Mouse (Mus musculus) liver, embryonic 14.5 days (tissue): ENCODE measurements around the gene Trit1. TPM values are rescaled to one million over a fixed set of nuclear protein-coding genes. Genes with fewer than 3 reads are reported as not detected.

Experiments used
- ATAC-seq: fragments of 200-750 bp; cut with Nextera tagmentation; 2 replicates; pipeline ENCODE4 v1.8.0; 2017; ENCODE audit warnings: moderate number of reproducible peaks, mild to moderate bottlenecking, moderate library complexity; ENCODE audit not compliant: insufficient read depth
- DNase-seq, 3 experiments: peaks; one replicate each; pipeline ENCODE4 v3.0.0-alpha.2; 2012 to 2013; ENCODE audit warnings: low read depth in 3 of 3, low spot score in 3 of 3
- H3K27ac ChIP-seq: fragments of 300-500 bp; sonication (generic); 2 replicates; pipeline ENCODE4 v1.5.1; 2014; ENCODE audit warnings: moderate library complexity, mild to moderate bottlenecking, control low read depth, inconsistent platforms
- H3K27me3 ChIP-seq: fragments of 300-500 bp; sonication (generic); 2 replicates; pipeline ENCODE4 v1.6.1; 2014; ENCODE audit warnings: mild to moderate bottlenecking, low read length, moderate library complexity; ENCODE audit not compliant: control insufficient read depth, insufficient read depth
- H3K36me3 ChIP-seq: fragments of 300-500 bp; sonication (generic); replicated peaks from 2 replicates; pipeline ENCODE4 v1.6.1; 2014; ENCODE audit warnings: low read depth; ENCODE audit not compliant: control insufficient read depth, insufficient read depth
- H3K4me1 ChIP-seq, 2 experiments: fragments of 200-500 bp in 1 of 2; fragments of 300-500 bp in 1 of 2; sonication (generic) in 1 of 2; replicated peaks; 2 replicates each; pipeline ENCODE4 v1.6.1; 2012 to 2014; ENCODE audit warnings: antibody characterized with exemption in 1 of 2, inconsistent platforms in 1 of 2, low read length in 1 of 2; ENCODE audit not compliant: control insufficient read depth in 2 of 2, insufficient read depth in 2 of 2
- H3K4me2 ChIP-seq: fragments of 300-500 bp; sonication (generic); 2 replicates; pipeline ENCODE4 v1.6.1; 2014; ENCODE audit warnings: low read depth, mild to moderate bottlenecking, control low read depth, moderate library complexity
- H3K4me3 ChIP-seq, 2 experiments: fragments of 200-500 bp in 1 of 2; fragments of 300-500 bp in 1 of 2; sonication (generic) in 1 of 2; 2 replicates each; pipeline ENCODE4 v1.5.1; 2012 to 2014; ENCODE audit warnings: low read depth in 2 of 2, low read length in 2 of 2, mild to moderate bottlenecking in 2 of 2, control low read depth in 1 of 2, inconsistent platforms in 1 of 2, moderate library complexity in 1 of 2; ENCODE audit not compliant: insufficient read depth in 1 of 2
- H3K9ac ChIP-seq: fragments of 300-500 bp; sonication (generic); replicated peaks from 2 replicates; pipeline ENCODE4 v1.6.1; 2014; ENCODE audit warnings: mild to moderate bottlenecking, control low read depth, moderate library complexity
- H3K9me3 ChIP-seq: fragments of 300-500 bp; sonication (generic); 2 replicates; pipeline ENCODE4 v1.6.1; 2016; ENCODE audit warnings: low read length, mixed read lengths; ENCODE audit not compliant: control insufficient read depth
- CTCF ChIP-seq: IDR thresholded peaks from 2 replicates; pipeline ENCODE4 v1.5.1; 2016; ENCODE audit warnings: antibody characterized with exemption, low read depth, control low read depth
- EP300 ChIP-seq: IDR thresholded peaks from 2 replicates; pipeline ENCODE4 v1.6.1; 2016; ENCODE audit warnings: antibody characterized with exemption, low read depth
- WGBS: fragments of 180-500 bp; shearing (Covaris S2); extraction: QIAGEN DNeasy Blood & Tissue Kit; methylation state at CpG from one replicate; pipeline ENCODE4 v1.1.7; 2014; ENCODE audit not compliant: insufficient replicate concordance; 5-methylcytosine and 5-hydroxymethylcytosine counted together
- polyA plus RNA-seq, 2 experiments: library from polyadenylated mRNA; depleted of rRNA in 1 of 2; stranded (reverse) in 1 of 2; unstranded in 1 of 2; fragments of >200 nt; fragmentation: Nextera tagmentation in 1 of 2; extraction: Ambion mirVana in 1 of 2; gene quantifications; 2 replicates each; pipeline versions ENCODE4 v1.2.1 to v1.2.3; 2012 to 2014

The Trit1 gene
- polyA plus RNA-seq, 2 experiments = 3.7 to 5.2 TPM

DNA sequence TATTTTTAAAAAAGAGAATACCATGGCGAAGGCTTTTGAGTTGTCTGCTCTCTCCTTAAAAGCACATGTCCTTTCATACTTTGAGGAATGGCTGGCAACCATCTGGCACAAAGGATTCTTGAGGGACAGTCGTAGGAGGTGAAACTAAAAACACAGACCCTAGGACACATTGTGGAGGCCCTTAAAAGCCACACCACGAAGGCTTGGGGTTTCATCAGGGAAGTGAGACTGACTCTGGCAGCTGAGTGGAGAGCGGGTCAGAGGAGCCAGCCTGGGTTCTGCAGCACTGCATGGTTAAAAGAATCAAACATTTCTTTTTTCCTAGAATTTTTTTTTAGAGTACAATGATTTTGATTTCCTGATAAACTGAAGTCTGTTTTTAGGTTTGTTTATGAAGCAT, 10.2 kb downstream of the Trit1 start:
- Histone ChIP-seq H3K27me3 (no peaks in the 10 kb centered on the region), H3K9me3 (no peaks in the 10 kb centered on the region), H3K27ac (no peak overlapping the region), H3K4me2 (no peak overlapping the region), H3K9ac (no peak overlapping the region), H3K36me3 (peaks cover 3% of the 10 kb centered on the region), H3K4me1 (peaks cover 0 to 3% of the 10 kb centered on the region in 2 experiments; a peak in 1 of 4 replicates), H3K4me3 (no peak overlapping the region)
- DNase-seq = no peak
- TF ChIP-seq CTCF (no peak), EP300 (no peak)
- 58% methylated on average over 4 of the region's 4 CpGs for WGBS
- no peak for ATAC-seq

- no peaks in the 10 kb centered on the region for H3K4me1 ChIP-seq
- peaks cover 3% of the 10 kb centered on the region; the same call in 1 of the 2 replicates for H3K36me3 ChIP-seq
- WGBS = 68% methylated on average over 2 of the region's 2 CpGs
- H3K9ac ChIP-seq = no peak overlapping the region
- H3K9me3 ChIP-seq = no peaks in the 10 kb centered on the region
- H3K27ac ChIP-seq = no peak overlapping the region
- H3K27me3 ChIP-seq = no peaks in the 10 kb centered on the region
- H3K4me3 ChIP-seq = no peak overlapping the region
- ATAC-seq (no peak), DNase-seq (no peak)
- TF ChIP-seq EP300 (no peak), CTCF (no peak)
- no peak overlapping the region for H3K4me2 ChIP-seq
Observed at GRCm38 (mm10) chr4:123034841-123035240, 18.4 kb downstream of the Trit1 start.

- H3K36me3 ChIP-seq = peaks cover 6% of the 10 kb centered on the region; the same call in 1 of the 2 replicates
- WGBS = 66% methylated on average over 2 of the region's 2 CpGs
Observed at GRCm38 (mm10) chr4:123035636-123036035, 19.2 kb downstream of the Trit1 start.

DNA sequence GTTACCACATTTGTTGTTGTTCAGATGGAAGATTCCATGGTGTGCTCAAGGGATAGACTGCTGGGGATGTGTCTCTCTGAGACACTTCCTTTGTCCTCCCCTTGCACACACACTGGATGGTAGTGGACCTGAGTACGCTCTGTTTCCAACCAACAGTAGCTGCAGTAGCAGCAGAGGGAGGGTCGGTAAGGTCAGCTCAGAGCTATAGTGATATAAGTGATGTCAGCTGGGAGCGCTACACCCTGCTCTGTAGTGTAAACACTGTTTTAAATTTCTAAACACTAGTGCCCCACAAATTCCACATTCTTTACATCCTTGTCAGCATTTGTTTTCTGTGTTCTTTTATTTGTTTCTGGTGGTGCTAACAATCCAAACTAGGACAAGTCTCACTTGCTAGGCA, 20.3 kb downstream of the Trit1 start:
- no peaks in the 10 kb centered on the region for H3K27me3 ChIP-seq
- DNase-seq (no peak), ATAC-seq (no peak)
- no peak overlapping the region for H3K27ac ChIP-seq
- no peak overlapping the region for H3K4me3 ChIP-seq
- no peaks in the 10 kb centered on the region for H3K9me3 ChIP-seq
- no peak overlapping the region for H3K9ac ChIP-seq
- no peaks in the 10 kb centered on the region for H3K4me1 ChIP-seq
- 72% methylated on average over 3 of the region's 3 CpGs for WGBS
- no peak overlapping the region for H3K4me2 ChIP-seq
- peaks cover 3% of the 10 kb centered on the region; the same call in 1 of the 2 replicates for H3K36me3 ChIP-seq
- TF ChIP-seq EP300 (no peak), CTCF (no peak)

More at GRCm38 (mm10) chr4:123035636-123036035, 19.2 kb downstream of the Trit1 start:
- ATAC-seq (no peak), DNase-seq (no peak)
- H3K27ac ChIP-seq = no peak overlapping the region
- no peak overlapping the region for H3K4me2 ChIP-seq
- H3K4me3 ChIP-seq = no peak overlapping the region
- TF ChIP-seq CTCF = no peak
- TF ChIP-seq EP300 = no peak
- no peaks in the 10 kb centered on the region for H3K9me3 ChIP-seq
- no peaks in the 10 kb centered on the region for H3K4me1 ChIP-seq
- no peaks in the 10 kb centered on the region for H3K27me3 ChIP-seq
- no peak overlapping the region for H3K9ac ChIP-seq

- Histone ChIP-seq H3K9ac (no peak overlapping the region), H3K4me2 (no peak overlapping the region), H3K27ac (no peak overlapping the region), H3K4me3 (no peak overlapping the region), H3K4me1 (no peaks in the 10 kb centered on the region), H3K27me3 (no peaks in the 10 kb centered on the region), H3K9me3 (no peaks in the 10 kb centered on the region), H3K36me3 (peaks cover 3% of the 10 kb centered on the region)
- ATAC-seq (no peak), DNase-seq (no peak)
- WGBS = 83% methylated on average over 6 of the region's 6 CpGs
- TF ChIP-seq CTCF (no peak), EP300 (no peak)
Observed at GRCm38 (mm10) chr4:123041131-123041530, 24.7 kb downstream of the Trit1 start.
